Mouse (Mus musculus): ENCODE data around the gene Dock2. TPM values are rescaled to one million over a fixed set of nuclear protein-coding genes. Genes with fewer than 3 reads are reported as not detected.

Gene Dock2
- polyA plus RNA-seq, 1 experiment from 2014 or later = 1.1 TPM

GRCm38 (mm10) chr11:34780786-34781185, 2.9 kb downstream of the Dock2 start:
- H3K4me1 ChIP-seq = no peaks in the 10 kb centered on the region
- no peaks in the 10 kb centered on the region for H3K9me3 ChIP-seq (replicated peaks)
- no peaks in the 10 kb centered on the region for H3K36me3 ChIP-seq
- WGBS = 90% methylated on average over 2 of the region's 2 CpGs
- H3K4me2 ChIP-seq (replicated peaks) = no peak overlapping the region
- H3K27ac ChIP-seq = no peak overlapping the region
- H3K4me3 ChIP-seq = no peak overlapping the region
- H3K9ac ChIP-seq = no peak overlapping the region
- no peaks in the 10 kb centered on the region for H3K27me3 ChIP-seq
- no peak for ATAC-seq (ENCODE audit: low FRiP score)

GRCm38 (mm10) chr11:34779966-34780365, 3.7 kb downstream of the Dock2 start:
- 93% methylated on average over 4 of the region's 4 CpGs for WGBS
- H3K4me1 ChIP-seq = no peaks in the 10 kb centered on the region
- no peak overlapping the region for H3K4me3 ChIP-seq
- no peak for ATAC-seq (ENCODE audit: low FRiP score)
- no peaks in the 10 kb centered on the region for H3K36me3 ChIP-seq
- no peaks in the 10 kb centered on the region for H3K9me3 ChIP-seq (replicated peaks)
- no peak overlapping the region for H3K4me2 ChIP-seq (replicated peaks)
- no peaks in the 10 kb centered on the region for H3K27me3 ChIP-seq
- no peak overlapping the region for H3K9ac ChIP-seq
- H3K27ac ChIP-seq = no peak overlapping the region

GRCm38 (mm10) chr11:34778351-34778750, 5.3 kb downstream of the Dock2 start:
- Histone ChIP-seq H3K4me1 (no peaks in the 10 kb centered on the region), H3K9me3 (replicated peaks) (no peaks in the 10 kb centered on the region), H3K36me3 (no peaks in the 10 kb centered on the region), H3K27ac (no peak overlapping the region), H3K4me2 (replicated peaks) (no peak overlapping the region), H3K4me3 (no peak overlapping the region), H3K27me3 (no peaks in the 10 kb centered on the region), H3K9ac (no peak overlapping the region)
- WGBS = 78% methylated on average over 3 of the region's 3 CpGs
- ATAC-seq (ENCODE audit: low FRiP score) = no peak

GRCm38 (mm10) chr11:34777529-34777928, 6.2 kb downstream of the Dock2 start:
- Histone ChIP-seq H3K4me3 (no peak overlapping the region), H3K27me3 (no peaks in the 10 kb centered on the region), H3K9ac (no peak overlapping the region), H3K9me3 (replicated peaks) (no peaks in the 10 kb centered on the region), H3K36me3 (no peaks in the 10 kb centered on the region), H3K27ac (no peak overlapping the region), H3K4me2 (replicated peaks) (no peak overlapping the region), H3K4me1 (no peaks in the 10 kb centered on the region)
- 93% methylated on average over 4 of the region's 4 CpGs for WGBS
- ATAC-seq (ENCODE audit: low FRiP score) = no peak

- Histone ChIP-seq H3K27ac (no peak overlapping the region), H3K27me3 (no peaks in the 10 kb centered on the region), H3K4me3 (no peak overlapping the region), H3K9ac (no peak overlapping the region), H3K4me2 (replicated peaks) (no peak overlapping the region), H3K36me3 (no peaks in the 10 kb centered on the region), H3K4me1 (0 out of 2 replicates have a peak, but pooled peaks cover 2% of the 10 kb centered on the region), H3K9me3 (replicated peaks) (no peaks in the 10 kb centered on the region)
- 83% methylated on average over 2 of the region's 2 CpGs for WGBS
- no peak for ATAC-seq (ENCODE audit: low FRiP score)
Measured at GRCm38 (mm10) chr11:34776054-34776453, 7.6 kb downstream of the Dock2 start.

- WGBS = 61% methylated on average over 2 of the region's 2 CpGs
- Histone ChIP-seq H3K4me2 (replicated peaks) (no peak overlapping the region), H3K4me3 (no peak overlapping the region), H3K27me3 (no peaks in the 10 kb centered on the region), H3K4me1 (0 out of 2 replicates have a peak, but pooled peaks cover 4% of the 10 kb centered on the region), H3K27ac (no peak overlapping the region), H3K9me3 (replicated peaks) (no peaks in the 10 kb centered on the region), H3K36me3 (no peaks in the 10 kb centered on the region), H3K9ac (no peak overlapping the region)
- ATAC-seq (ENCODE audit: low FRiP score) = 0 out of 2 replicates have a peak, but pooled peaks have one; percentile 46
Measured at GRCm38 (mm10) chr11:34774636-34775035, 9.1 kb downstream of the Dock2 start.

- no peak overlapping the region for H3K4me3 ChIP-seq
- no peak for ATAC-seq (ENCODE audit: low FRiP score)
- H3K4me1 ChIP-seq = 0 out of 2 replicates have a peak, but pooled peaks cover 4% of the 10 kb centered on the region
- no peak overlapping the region for H3K9ac ChIP-seq
- H3K9me3 ChIP-seq (replicated peaks) = no peaks in the 10 kb centered on the region
- H3K4me2 ChIP-seq (replicated peaks) = no peak overlapping the region
- H3K36me3 ChIP-seq = no peaks in the 10 kb centered on the region
- no peaks in the 10 kb centered on the region for H3K27me3 ChIP-seq
- no peak overlapping the region for H3K27ac ChIP-seq
- WGBS = 91% methylated on average over 9 of the region's 9 CpGs
Measured at GRCm38 (mm10) chr11:34773304-34773895, 10.3 kb downstream of the Dock2 start.

- no peak for ATAC-seq (ENCODE audit: low FRiP score)
- H3K27ac ChIP-seq = no peak overlapping the region
- H3K27me3 ChIP-seq = no peaks in the 10 kb centered on the region
- WGBS = 65% methylated on average over 12 of the region's 12 CpGs
- no peak overlapping the region for H3K4me2 ChIP-seq (replicated peaks)
- 0 out of 2 replicates have a peak, but pooled peaks cover 4% of the 10 kb centered on the region for H3K4me1 ChIP-seq
- no peak overlapping the region for H3K4me3 ChIP-seq
- H3K9me3 ChIP-seq (replicated peaks) = peaks cover under 1% of the 10 kb centered on the region; the same call in 1 of the 2 replicates
- H3K36me3 ChIP-seq = no peaks in the 10 kb centered on the region
- H3K9ac ChIP-seq = no peak overlapping the region
Measured at GRCm38 (mm10) chr11:34771221-34771986, 12.3 kb downstream of the Dock2 start.

GRCm38 (mm10) chr11:34770666-34771065, 13.0 kb downstream of the Dock2 start:
- Histone ChIP-seq H3K4me1 (0 out of 2 replicates have a peak, but pooled peaks cover 4% of the 10 kb centered on the region), H3K4me3 (no peak overlapping the region), H3K27me3 (no peaks in the 10 kb centered on the region), H3K9ac (no peak overlapping the region), H3K36me3 (no peaks in the 10 kb centered on the region), H3K27ac (no peak overlapping the region), H3K9me3 (replicated peaks) (peaks cover 8% of the 10 kb centered on the region; the same call in 1 of the 2 replicates), H3K4me2 (replicated peaks) (no peak overlapping the region)
- ATAC-seq (ENCODE audit: low FRiP score) = no peak
- WGBS = 61% methylated on average over 4 of the region's 4 CpGs

GRCm38 (mm10) chr11:34769946-34770345, 13.7 kb downstream of the Dock2 start:
- no peak for ATAC-seq (ENCODE audit: low FRiP score)
- peaks cover 8% of the 10 kb centered on the region; the same call in 1 of the 2 replicates for H3K9me3 ChIP-seq (replicated peaks)
- no peaks in the 10 kb centered on the region for H3K36me3 ChIP-seq
- no peak overlapping the region for H3K4me2 ChIP-seq (replicated peaks)
- no peak overlapping the region for H3K4me3 ChIP-seq
- no peaks in the 10 kb centered on the region for H3K27me3 ChIP-seq
- 0 out of 2 replicates have a peak, but pooled peaks cover 4% of the 10 kb centered on the region for H3K4me1 ChIP-seq
- no peak overlapping the region for H3K9ac ChIP-seq
- WGBS = 84% methylated on average over 8 of the region's 8 CpGs
- H3K27ac ChIP-seq = no peak overlapping the region

- H3K27me3 ChIP-seq = no peaks in the 10 kb centered on the region
- 95% methylated on average over 2 of the region's 2 CpGs for WGBS
- H3K9ac ChIP-seq = no peak overlapping the region
- H3K4me2 ChIP-seq (replicated peaks) = no peak overlapping the region
- no peak for ATAC-seq (ENCODE audit: low FRiP score)
- no peaks in the 10 kb centered on the region for H3K36me3 ChIP-seq
- H3K9me3 ChIP-seq (replicated peaks) = peaks cover 8% of the 10 kb centered on the region; the same call in 1 of the 2 replicates
- no peak overlapping the region for H3K27ac ChIP-seq
- H3K4me1 ChIP-seq = 0 out of 2 replicates have a peak, but pooled peaks cover 4% of the 10 kb centered on the region
- H3K4me3 ChIP-seq = no peak overlapping the region
Measured at GRCm38 (mm10) chr11:34769396-34769795, 14.3 kb downstream of the Dock2 start.

GRCm38 (mm10) chr11:34763739-34764361, 19.8 kb downstream of the Dock2 start:
- Histone ChIP-seq H3K4me2 (replicated peaks) (no peak overlapping the region), H3K4me3 (no peak overlapping the region), H3K9me3 (replicated peaks) (peaks cover 8% of the 10 kb centered on the region; the same call in 1 of the 2 replicates), H3K4me1 (no peaks in the 10 kb centered on the region), H3K27me3 (no peaks in the 10 kb centered on the region), H3K9ac (no peak overlapping the region), H3K27ac (no peak overlapping the region), H3K36me3 (no peaks in the 10 kb centered on the region)
- no peak for ATAC-seq (ENCODE audit: low FRiP score)
- WGBS = 88% methylated on average over 5 of the region's 5 CpGs

Measured in hindbrain, embryonic 12.5 days (tissue).